Mouse (Mus musculus) embryonic fibroblast, embryonic 13.5 days (primary cell): Measurements from ENCODE around the gene Nsl1. TPM values are rescaled to one million over a fixed set of nuclear protein-coding genes. Genes with fewer than 3 reads are reported as not detected.

Source experiments
- H3K27ac ChIP-seq: 2 replicates; pipeline ENCODE4 v1.5.1; 2012; ENCODE audit warnings: low read length, control low read depth, inconsistent platforms; ENCODE audit not compliant: insufficient read depth
- H3K4me1 ChIP-seq: 2 replicates; pipeline ENCODE4 v1.6.1; 2011; ENCODE audit warnings: low read length; ENCODE audit not compliant: control insufficient read depth, insufficient read depth
- H3K4me3 ChIP-seq: 2 replicates; pipeline ENCODE4 v1.5.1; 2011; ENCODE audit warnings: mild to moderate bottlenecking, control low read depth, low read length; ENCODE audit not compliant: insufficient read depth
- CTCF ChIP-seq: IDR thresholded peaks from 2 replicates; pipeline ENCODE4 v1.5.1; 2011; ENCODE audit warnings: mild to moderate bottlenecking, control low read depth, low read length, moderate library complexity, borderline replicate concordance; ENCODE audit not compliant: insufficient read depth
- POLR2A ChIP-seq: IDR thresholded peaks from 2 replicates; pipeline ENCODE4 v1.6.1; 2011; ENCODE audit warnings: low read depth, mild to moderate bottlenecking, control low read depth, low read length, moderate library complexity
- polyA plus RNA-seq: library from polyadenylated mRNA; stranded (reverse); fragments of >200 nt; gene quantifications from 2 replicates; pipeline ENCODE4 v1.2.4, GENCODE M21; 2011; ENCODE audit warnings: low read depth; ENCODE audit not compliant: missing spikeins, insufficient read length

Gene Nsl1
- polyA plus RNA-seq, 1 experiment, result 11.7 TPM

GRCm38 (mm10) chr1:191132240-191132639 lies 69.4 kb downstream of the Nsl1 start:
- Histone ChIP-seq H3K4me3 (no peak overlapping the region), H3K27ac (no peak overlapping the region), H3K4me1 (no peaks in the 10 kb centered on the region)
- TF ChIP-seq POLR2A (no peak), CTCF (no peak)

- Histone ChIP-seq H3K27ac (no peak overlapping the region), H3K4me1 (no peaks in the 10 kb centered on the region), H3K4me3 (no peak overlapping the region)
- TF ChIP-seq POLR2A, result no peak
- no peak for TF ChIP-seq CTCF
Measured at GRCm38 (mm10) chr1:191132934-191133333, 70.1 kb downstream of the Nsl1 start.

GRCm38 (mm10) chr1:191135406-191135805 lies 72.6 kb downstream of the Nsl1 start:
- H3K4me1 ChIP-seq, result no peaks in the 10 kb centered on the region
- H3K4me3 ChIP-seq, result no peak overlapping the region
- H3K27ac ChIP-seq, result no peak overlapping the region
- TF ChIP-seq CTCF (no peak), POLR2A (no peak)

Other genes starting within 250 kb of the Nsl1 start
- 25.0 and 28.7 TPM in 2 replicates for gene Rps6kc1, start 151.2 kb upstream of the Nsl1 start, polyA plus RNA-seq
- 34.8 and 50.1 TPM in 2 replicates for gene Angel2, start 137.9 kb upstream of the Nsl1 start, polyA plus RNA-seq
- gene Vash2, start 83.7 kb upstream of the Nsl1 start, polyA plus RNA-seq, result 13.1 and 18.1 TPM in 2 replicates
- 7.5 and 9.4 TPM in 2 replicates for gene Flvcr1, start 36.9 kb upstream of the Nsl1 start, polyA plus RNA-seq
- not detected in 2 replicates for gene Spata45, start 26.4 kb upstream of the Nsl1 start, polyA plus RNA-seq
- gene Tatdn3, start 80 bp upstream of the Nsl1 start, polyA plus RNA-seq, result 11.3 and 19.0 TPM in 2 replicates
- not detected in 2 replicates for gene Batf3, start 34.8 kb downstream of the Nsl1 start, polyA plus RNA-seq
- gene Fam71a, start 101.8 kb downstream of the Nsl1 start, polyA plus RNA-seq, result not detected in 2 replicates
- gene Atf3, start 155.0 kb downstream of the Nsl1 start, polyA plus RNA-seq, result 2.6 and 6.3 TPM in 2 replicates